Mouse (Mus musculus) 3134 (cell line): ENCODE measurements around the gene Grm1.
"Not testable (repeated sequence)": the region's sequence is repeated elsewhere in the genome, so short reads cannot be mapped to it uniquely, and the experiment has no call there.

Experiments
- DNase-seq: peaks from one replicate; pipeline ENCODE4 v3.0.0-alpha.2; 2011; ENCODE audit warnings: low spot score; ENCODE audit not compliant: insufficient read length; ENCODE audit errors: extremely low read depth

The Grm1 gene

DNA sequence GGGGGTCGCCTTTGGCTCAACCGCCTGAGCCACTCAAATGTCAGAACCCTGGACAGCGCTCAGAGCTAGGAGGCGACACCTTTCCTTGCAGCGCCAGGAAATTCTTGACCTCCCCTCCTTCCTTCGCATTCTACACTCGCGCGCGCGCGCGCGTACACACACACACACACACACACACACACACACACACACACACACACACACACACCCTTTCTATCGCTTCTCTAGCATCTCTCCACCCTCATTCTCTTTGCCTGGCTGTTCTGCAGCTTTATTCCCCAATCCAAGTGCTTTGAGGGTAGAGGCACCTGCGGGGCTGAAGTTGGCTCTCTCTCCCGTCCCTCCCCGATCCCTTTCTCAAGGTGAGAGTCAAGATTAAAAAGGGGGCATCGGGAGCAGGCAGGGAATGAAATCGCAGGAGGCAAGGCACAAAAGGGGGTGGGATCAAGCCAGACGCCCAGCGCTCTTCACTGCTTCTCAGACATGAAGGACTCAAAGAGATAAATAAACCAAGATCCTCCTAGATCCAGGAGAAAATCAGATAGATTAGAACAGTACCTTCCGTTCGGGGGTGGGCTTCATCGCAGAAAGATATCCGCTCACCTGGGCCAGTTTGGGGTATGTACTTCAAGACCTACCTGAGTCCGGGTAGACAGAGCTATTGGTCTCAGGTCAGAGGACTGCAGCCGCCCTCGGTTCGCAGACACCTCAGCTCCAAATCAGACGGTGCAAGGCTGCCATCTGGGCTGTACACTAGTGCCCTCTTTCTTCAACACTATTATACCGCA is at the start of gene Grm1:
Grm1 (minus strand) TSS at position 746 of the 788 bp plus-strand sequence.
- no peak for DNase-seq

GRCm38 (mm10) chr10:11121781-11122180 is 39.6 kb upstream of the Grm1 start:
- DNase-seq: no peak

GRCm38 (mm10) chr10:11098475-11099044 is 16.4 kb upstream of the Grm1 start:
- DNase-seq: no peak

GRCm38 (mm10) chr10:11086348-11086747 is 4.2 kb upstream of the Grm1 start:
- DNase-seq: no peak

- no peak for DNase-seq
Observed at GRCm38 (mm10) chr10:11080725-11081610, 1.2 kb downstream of the Grm1 start.

- no peak for DNase-seq
Observed at GRCm38 (mm10) chr10:11080013-11080724, 2.0 kb downstream of the Grm1 start.

GRCm38 (mm10) chr10:11079506-11079905 is 2.6 kb downstream of the Grm1 start:
- no peak for DNase-seq

DNA sequence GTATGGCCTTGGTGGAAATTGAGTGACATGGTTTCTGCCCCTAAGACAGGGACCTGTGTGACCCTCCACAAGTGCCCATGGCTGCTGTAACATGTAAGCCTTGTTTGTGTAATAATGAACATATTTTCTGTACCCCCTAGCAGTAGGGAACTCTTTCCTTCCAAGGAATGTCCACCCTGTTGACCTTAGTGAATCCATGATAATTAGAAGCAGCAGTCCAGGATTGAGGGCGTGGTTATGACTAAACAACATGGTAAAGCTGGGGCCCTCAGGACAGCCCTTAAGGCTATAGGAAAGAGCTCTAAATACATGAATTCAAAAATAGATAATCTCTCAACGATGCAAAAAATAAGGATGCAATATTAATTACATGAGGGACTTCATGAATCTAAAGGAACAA is 17.0 kb downstream of the Grm1 start:
- DNase-seq: no peak

DNA sequence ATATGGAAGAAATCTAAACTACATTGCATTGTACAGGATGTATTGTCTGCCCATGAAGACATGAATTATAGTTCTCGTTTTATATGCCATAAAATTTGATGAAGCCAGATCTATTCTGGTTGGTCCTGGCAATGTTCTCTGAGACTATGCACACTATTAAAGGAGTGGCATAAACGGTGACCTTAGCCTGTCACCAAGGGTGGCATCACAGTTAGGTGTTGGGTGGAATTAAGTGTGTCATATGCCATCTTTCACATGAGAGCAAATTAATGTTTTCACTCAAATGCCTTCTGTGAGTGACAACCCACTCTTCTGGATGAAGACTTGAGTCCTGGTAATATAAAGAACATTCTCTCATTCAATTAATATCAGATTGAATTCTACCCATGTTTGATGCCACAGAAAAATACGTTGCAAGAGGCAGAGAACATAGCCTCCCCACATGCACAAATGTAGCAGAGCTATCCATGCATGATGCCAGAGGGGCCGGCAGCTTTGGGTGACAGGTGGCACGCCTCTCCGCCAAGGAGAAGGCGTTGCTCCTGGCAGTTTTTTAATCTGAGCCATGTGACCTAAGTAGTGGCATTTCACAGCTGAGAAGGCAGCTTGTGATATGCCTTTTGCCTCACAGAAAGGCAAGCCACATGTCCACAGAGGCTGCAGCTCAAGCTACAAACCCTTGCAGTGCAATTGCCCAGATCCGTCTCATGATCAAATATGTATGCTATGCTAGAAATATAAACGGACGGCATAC is 20.7 kb downstream of the Grm1 start:
- DNase-seq: no peak

DNA sequence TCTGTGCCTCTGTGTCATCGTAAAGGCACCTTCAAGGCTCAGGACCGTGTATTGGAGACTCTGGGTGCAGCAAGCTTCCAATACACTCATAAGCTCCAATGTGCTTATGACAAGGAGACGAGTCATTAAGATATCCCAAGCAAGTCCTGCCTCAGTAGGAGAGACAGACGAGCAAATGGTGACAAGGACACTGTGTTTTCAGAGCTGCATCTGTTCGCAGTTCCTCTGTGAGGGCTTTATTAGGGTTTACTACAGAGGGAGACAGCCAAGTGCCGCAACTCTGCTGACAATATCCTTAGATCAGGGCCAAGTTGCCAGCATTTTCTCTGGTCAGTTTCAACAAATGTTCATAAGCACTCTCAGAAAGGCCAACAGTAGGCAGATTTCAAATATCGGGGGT is 32.8 kb downstream of the Grm1 start:
- no peak for DNase-seq

- not testable (repeated sequence) for DNase-seq
Observed at GRCm38 (mm10) chr10:11045421-11045820, 36.7 kb downstream of the Grm1 start.

DNA sequence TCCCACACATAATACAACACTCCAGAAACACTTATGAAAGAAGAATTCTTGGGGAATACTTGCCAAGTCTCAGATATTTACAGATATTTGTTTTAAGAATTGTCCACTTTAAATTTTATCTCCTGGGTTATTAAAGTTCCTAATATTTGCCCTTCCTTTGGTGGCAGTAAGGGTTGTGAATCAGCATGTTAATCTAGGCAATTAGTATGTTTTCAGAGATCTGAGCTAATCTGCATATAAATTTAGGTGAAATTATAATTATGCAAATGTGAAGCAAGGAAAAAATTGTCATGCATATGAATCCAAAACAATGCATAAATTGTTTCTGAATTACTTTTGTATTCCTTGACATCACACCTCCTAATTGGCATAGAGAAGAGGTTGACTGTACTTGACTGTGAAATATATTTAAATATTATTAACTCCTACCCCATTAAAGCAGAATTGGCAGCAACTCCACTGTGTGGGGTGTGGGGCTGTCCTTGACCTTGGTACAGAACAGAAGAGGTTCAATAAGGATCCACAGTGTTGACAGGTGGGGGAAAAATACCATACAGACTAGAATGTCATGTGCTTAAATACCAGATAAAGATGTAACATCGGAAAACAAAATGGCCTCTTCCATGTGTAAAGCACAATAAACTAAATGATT is 37.6 kb downstream of the Grm1 start:
- DNase-seq: no peak

- DNase-seq: no peak
Observed at GRCm38 (mm10) chr10:11039323-11039722, 42.8 kb downstream of the Grm1 start.

DNA sequence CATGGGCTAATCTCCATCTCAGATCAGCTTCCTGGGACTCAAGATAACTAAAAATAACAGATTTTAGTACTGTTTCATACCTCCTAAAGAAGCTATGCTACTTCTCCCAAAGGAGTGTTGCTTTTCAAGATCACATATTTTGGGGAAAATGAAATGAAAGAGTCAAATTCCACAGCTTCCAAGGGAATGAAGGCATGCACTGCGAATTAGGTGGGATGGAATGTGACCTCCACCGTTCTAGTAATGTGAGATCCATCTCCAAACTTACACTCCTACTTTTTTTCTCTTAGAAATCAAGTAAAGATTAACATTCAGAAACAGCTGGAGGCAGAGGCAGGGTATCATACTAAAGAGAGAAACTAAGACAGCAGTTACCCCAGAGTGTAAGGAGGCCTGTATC is 49.9 kb downstream of the Grm1 start:
- no peak for DNase-seq

- no peak for DNase-seq
Observed at GRCm38 (mm10) chr10:11025764-11026518, 56.2 kb downstream of the Grm1 start.

DNA sequence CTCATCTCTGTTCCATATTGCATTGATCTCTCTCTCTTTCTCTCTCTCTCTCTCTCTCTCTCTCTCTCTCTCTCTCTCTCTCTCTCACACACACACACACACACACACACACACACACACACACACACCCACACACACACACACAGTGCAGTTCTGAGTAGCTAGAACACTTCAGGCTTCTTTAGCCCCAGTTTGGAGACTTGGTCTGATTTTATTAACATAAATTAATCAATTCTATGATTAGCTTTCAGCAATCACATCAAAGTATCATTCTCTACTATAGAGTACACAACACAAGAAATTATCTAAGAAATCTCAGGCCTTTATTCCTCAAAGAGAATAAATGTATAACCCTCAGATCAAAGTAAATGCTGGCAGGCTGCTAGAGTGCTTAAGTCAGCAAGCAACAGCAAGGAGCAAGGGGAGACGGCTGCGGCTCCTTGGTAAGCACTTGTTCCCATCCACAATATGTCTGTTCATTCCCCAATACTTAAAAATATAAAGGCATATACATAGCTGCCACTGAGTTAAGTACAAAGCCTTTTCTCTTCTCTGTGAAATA is 63.1 kb downstream of the Grm1 start:
- DNase-seq: no peak

DNA sequence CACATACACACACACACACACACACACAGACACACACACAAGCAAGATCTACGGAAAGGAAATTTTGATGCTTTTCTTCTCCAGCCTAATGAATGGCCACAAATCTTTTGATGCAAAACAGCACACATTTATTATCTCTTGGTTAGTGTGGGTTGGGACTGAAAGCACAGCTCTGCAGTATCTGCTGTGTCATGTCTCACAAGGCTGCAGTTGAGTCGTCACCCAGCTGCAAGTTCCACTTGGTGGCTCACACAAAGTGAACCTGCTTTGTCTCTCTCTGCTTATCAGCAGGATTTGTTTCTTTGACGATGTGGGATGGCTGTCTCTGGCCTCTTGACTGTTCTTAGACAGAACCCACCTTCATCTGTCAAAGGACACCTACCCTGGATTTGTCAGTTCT is 68.5 kb downstream of the Grm1 start:
- DNase-seq: no peak

DNA sequence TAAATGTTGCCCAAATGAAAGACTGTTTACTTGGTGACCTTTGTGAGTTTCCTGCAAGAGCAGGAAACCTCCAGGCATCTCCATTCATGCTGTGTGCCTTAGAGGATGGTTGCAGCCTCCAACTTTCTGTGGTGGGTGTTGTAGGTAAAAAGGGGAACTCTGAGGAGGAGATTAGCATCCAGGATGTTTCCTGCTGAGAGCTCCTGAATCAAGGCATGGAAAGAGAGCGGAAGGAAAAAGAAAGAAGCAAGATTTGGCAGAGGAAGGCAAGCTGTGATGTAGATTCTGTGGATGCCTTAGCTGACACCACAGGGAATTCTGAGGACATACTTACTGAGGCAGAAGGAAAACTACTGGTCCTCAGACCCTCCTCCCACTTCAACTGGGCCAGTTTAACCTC is 85.4 kb downstream of the Grm1 start:
- DNase-seq: no peak

- DNase-seq: no peak
Observed at GRCm38 (mm10) chr10:10991708-10992107, 90.4 kb downstream of the Grm1 start.
